Mouse (Mus musculus) cerebellum, adult 2 months (tissue): ENCODE data around the gene Slc44a1.

Experiments used
- CTCF ChIP-seq: fragments of 200-500 bp; IDR thresholded peaks from 2 replicates; pipeline ENCODE4 v1.5.1; 2011; ENCODE audit warnings: low read depth, mild to moderate bottlenecking, control low read depth, low read length, moderate library complexity, borderline replicate concordance; ENCODE audit not compliant: insufficient read depth
- POLR2A ChIP-seq: fragments of 200-500 bp; IDR thresholded peaks from 2 replicates; pipeline ENCODE4 v1.6.1; 2011; ENCODE audit warnings: low read length, control low read depth, borderline replicate concordance; ENCODE audit not compliant: insufficient read depth

DNA sequence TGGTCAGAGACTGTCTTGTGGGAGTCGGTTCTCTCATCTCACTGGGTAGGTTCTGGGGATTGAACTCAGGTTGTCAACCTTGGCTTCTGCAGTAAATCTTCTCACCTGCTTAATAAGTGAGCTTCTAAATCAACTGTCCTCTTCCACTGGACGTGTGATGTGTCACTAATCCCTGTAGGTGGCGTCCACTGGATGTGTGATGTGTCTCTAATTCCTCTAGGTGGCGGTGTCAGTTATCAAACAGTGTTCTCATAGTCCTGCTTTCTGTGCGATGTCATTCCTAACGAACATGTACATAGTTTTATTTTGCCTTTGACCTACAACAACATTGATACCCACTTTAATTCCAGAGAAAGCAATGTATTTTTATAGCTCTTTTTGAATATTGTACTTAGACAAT lies 160.2 kb downstream of the Slc44a1 start:
- peak; percentile 58; the same call in 1 of the 2 replicates for TF ChIP-seq CTCF
- TF ChIP-seq POLR2A = no peak
